Mouse (Mus musculus): ENCODE measurements at regions not wholly inside any gene's neighbourhood (a gene's known extent, or its start where the extent isn't known, plus 50 kb on each side); places are given as distances from the start of the nearest gene placed in this dataset.

DNA sequence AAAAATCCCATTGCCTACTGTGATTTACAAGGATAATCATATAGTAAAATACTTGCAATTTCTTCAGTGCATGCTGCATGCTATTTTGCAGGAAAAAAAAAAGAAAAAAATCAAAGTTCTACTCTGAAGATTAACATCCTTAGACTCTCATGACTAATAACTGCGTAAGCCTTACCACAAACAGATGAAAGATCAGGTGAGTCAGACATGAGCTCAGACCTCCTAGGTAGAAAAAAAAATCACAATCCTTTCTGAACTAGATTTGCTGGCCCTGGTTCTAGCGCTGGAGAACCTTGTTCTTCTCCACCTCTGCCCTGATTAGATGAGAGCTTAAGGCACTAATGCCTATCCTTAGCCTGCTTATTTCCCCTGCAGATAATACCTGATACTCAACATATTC lies 96.1 kb upstream of the Snap25 start:
- no peak for DNase-seq

DNA sequence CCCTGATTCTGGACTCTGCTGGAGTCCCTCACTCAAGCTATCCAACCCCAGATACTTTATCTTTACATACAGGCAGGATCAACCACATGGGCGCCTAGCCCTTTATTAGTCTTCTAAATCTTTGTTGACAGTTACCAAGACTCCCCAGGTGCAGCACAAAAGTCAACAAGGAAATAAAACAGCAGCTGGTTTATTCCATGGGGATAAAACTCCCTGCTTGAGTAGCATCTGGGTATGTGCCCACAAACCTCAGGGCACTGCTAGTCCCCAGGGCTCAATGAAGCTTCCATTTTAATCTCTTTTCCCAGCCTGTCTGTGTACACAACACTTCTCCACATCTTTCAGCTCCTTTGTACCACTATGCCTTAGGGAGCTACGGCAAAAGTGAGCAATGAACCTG lies 95.1 kb upstream of the Snap25 start:
- DNase-seq: no peak

DNA sequence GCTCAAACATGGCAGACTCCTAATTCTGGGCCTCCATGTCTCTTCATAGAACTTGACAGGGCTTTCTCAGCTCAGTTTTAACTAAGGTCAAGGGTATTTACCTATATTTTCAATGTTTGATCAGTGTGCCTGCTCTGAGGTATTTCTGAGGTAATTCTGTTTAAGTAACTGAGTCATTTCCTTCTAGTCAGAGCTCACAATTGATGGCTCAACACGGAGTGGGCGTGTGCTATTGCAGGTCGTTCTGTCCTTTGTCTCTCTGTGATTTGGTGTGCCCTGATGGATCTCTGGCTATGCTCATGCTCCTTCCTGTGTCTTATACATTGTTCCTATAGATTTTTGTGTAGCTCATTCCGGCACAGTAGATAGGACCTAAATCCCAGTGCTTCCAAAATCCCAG lies 92.9 kb upstream of the Snap25 start:
- no peak for DNase-seq

DNA sequence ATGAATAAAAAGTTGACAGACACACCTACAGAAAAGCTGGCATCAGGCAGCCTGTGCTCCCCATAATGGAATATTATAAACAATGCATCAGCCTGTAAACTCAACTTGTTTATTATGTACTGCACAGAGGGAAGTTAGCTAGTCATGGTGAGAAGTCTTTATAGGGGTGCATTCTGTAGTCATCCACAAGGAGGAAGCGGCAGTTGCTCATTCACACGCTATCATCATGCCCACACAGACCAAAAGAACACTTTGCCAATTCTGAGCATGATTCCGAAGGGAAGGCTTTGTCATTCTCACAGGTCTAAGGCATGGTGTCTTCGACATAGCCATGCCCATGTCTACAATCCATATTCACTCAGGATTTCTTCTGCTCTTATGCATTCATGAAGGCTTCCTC lies 92.3 kb upstream of the Snap25 start:
- DNase-seq: no peak

DNA sequence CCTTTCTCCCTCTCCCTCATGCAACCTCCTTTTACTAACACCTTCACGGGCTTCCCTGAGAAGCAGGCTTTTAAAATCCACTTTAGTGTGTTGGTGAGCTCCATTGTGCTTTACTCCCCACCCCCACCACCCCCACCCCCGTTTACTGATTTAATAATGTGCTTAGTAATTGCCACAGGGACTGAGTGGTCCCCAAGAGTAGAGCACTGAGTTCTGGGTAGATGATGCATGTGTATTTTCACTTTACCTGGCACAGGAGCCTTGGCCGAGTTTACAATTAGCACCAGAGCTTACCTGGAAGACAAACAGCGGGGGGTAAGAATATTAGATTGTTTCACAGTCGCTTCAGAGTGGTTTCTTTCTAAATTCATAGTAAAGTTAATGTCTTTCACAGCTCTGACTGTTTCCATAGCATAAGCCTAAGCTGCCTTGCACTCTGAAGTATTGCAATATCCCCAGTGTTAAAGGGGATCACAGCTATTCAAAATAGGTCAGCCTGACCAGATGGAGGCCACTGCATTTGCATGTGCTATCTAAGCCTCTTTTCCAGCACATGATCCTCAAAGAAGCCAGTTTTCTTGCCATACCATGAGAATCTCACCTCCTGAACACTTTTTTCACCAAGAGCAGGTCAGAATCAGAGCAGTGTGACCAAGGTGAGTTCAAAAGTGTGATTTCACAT lies 89.3 kb upstream of the Snap25 start:
- no peak for DNase-seq

DNA sequence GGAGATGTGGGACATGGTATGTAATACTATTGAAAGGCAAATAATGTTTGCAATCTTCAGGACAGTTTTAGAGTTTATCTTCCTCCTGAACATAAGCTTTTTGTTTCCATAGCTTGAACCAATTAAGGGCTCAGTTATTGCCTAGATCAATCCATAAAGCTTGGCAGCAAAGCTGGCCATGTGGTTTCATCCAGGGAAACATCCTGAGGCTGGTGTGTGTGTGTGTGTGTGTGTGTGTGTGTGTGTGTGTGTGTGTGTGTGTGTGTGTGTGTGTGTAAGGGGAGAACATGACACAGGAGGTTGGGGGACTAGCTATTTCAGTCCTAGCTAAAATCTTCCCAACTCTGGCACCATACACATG lies 88.8 kb upstream of the Snap25 start:
- no peak for DNase-seq

DNA sequence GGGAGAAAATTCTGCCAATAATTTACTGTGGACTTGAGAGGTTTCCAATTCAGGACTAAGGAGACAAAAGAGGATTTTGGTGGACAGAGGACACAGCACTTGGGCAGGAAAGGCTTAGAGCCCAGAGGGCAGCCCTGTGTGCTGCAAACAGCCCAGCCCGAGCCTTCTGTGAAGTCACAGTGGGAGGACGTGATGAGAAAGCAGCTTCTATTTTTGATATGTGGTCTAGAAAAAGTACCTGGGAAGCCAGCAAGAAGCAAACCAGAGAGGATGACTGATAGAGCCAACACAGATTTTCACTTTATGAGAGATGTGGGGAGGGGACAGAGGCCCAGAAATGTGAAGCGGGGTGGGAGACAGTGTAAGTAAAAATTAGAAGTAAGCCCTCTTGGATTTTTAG lies 66.3 kb upstream of the Snap25 start:
- peak; percentile 50 for DNase-seq

DNA sequence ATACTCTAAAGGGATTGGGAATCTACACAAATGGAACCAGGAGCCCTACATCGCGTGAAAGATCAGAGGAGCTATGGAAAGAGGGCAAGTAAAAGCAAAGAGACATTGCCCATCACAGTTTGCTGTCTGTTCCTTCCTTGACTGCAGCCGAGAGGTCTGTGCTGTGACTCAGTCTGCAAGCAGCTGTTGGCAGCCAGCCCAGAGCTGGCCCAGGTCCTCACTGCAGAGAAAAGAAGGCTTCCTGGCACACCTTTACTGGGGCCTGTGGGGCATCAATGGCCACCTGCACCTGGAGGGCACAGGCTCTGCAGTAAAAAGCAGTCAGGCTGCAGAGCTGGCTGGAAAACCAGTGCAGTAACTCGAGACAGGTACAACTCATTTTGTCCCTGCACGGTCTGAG lies 64.6 kb upstream of the Snap25 start:
- peak; percentile 59 for DNase-seq

DNA sequence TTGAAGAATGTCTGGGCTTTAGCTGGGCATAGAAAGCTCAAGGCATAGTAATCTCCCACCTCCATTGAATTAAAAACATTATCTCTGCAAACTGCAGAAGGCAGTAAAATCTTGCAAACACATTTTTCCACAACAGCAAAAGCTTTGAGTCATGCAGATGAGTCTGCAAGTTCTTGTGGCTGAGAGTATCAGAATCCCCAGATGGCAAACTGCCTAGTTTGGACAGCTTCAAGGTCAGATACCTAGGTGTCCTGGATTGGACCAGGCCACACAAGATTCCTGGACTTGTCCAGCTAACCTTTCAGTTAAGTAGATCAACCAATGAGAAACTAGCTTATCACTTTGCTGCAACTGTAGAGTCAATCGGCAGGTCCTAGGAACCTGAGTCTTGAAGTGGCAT lies 62.5 kb upstream of the Snap25 start:
- peak; percentile 15 for DNase-seq

DNA sequence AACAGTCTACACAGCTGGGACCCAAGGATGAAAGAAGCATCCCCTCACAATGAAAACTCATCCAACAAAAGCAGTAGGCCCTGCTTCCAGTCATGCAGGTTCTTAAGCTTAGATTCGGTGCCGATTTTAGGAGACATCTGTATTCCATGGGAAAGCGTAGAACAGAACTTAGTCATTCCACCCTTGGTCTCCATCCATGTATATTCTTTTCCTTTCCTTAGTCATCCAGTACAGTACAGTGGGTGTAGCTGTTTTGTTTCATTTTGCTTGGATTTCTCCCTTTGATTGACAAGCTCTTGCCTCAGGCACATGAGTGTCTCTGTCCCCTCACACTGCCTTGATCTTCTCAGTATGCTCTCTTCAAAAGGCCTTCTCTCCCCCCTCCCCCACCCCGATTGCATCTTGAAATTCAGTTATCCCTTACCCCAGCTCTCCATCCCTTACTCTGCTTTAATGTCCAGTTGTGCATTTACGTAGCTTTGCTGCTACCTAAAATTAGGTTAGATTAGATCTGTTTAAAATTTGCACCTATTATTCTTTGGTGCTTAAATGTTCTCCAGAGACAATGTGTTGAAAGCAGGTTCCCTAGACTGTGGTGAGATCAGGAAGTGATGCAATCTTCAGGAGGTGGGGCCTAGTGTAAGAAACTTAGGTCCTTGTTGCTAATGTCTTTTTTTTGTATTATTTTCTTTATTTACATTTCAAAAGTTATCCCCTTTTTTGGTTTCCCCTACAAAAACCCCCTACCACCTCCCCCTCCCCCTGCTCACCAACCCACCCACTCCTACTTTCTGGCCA lies 60.8 kb upstream of the Snap25 start:
- no peak for DNase-seq

Measured in right cerebral cortex, adult 18-20 months (tissue).